Mouse (Mus musculus) cerebellum, adult (tissue): ENCODE results near the gene Acot5.
"Not testable (repeated sequence)": the region's sequence is repeated elsewhere in the genome, so short reads cannot be mapped to it uniquely, and the experiment has no call there.

Source experiments
- ATAC-seq: cut with Nextera tagmentation; 2 replicates; pipeline ENCODE4 v1.9.2; 2017; ENCODE audit warnings: mild to moderate bottlenecking, moderate library complexity, mixed read lengths; ENCODE audit not compliant: insufficient number of reproducible peaks, low FRiP score, low TSS enrichment

Gene Acot5

DNA sequence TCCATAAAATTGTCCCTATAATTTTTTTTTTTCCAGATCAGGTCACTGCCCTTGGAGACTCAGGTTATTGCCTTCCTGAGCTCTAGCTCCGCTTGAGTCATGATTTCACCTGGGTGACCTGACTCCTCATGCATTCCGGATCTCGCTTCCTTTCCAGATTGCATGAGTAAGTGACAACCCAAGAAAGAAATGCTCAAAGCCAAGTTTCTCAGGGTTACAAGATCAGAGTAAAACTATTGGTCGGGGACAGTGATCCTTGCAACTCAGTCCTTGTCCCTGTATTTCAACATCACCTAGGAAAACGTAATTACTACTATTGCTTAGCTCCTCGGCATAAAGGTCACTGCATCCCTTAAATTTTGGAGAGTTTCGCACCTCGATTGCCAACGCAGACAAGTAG is at the start of gene Acot5:
Gene Acot5 (plus strand): TSS at position 340 of the 400 bp plus-strand sequence.
- no peak for ATAC-seq

DNA sequence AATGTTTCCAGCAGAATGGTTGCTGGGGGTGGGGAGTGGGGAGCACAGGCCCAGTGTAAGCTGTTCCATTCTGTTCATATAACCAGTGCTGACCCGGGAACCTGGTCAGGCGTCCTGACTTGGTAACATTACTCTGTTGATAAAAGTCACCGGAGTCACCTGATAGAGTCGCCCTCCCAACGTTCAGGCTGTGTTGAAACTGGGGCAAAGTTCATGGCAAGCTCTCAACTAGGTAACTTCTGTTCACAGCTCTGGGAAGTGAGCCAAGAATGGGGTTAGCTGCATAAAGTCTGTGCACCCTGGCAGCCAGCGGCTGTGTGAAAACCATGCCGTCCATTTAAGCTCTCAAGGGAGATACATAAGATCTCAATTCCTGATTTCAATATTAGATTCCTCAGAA is 48.6 kb upstream of the Acot5 start:
- ATAC-seq: not testable (repeated sequence)

DNA sequence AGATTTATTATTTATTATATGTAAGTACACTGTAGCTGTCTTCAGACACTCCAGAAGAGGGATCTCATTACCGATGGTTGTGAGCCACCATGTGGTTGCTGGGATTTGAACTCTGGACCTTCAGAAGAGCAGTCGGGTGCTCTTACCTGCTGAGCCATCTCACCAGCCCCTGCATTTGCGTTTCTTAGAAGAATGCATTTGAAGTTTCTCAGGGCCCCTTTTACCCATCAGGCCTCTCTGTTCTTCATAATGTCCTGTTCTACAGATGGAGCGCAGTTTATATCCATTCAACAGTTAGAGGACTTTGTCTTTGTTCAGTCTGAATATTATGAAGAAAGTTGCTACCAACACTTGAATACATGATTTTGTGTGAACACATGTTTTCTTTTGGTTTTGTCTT is 46.9 kb upstream of the Acot5 start:
- not testable (repeated sequence) for ATAC-seq

DNA sequence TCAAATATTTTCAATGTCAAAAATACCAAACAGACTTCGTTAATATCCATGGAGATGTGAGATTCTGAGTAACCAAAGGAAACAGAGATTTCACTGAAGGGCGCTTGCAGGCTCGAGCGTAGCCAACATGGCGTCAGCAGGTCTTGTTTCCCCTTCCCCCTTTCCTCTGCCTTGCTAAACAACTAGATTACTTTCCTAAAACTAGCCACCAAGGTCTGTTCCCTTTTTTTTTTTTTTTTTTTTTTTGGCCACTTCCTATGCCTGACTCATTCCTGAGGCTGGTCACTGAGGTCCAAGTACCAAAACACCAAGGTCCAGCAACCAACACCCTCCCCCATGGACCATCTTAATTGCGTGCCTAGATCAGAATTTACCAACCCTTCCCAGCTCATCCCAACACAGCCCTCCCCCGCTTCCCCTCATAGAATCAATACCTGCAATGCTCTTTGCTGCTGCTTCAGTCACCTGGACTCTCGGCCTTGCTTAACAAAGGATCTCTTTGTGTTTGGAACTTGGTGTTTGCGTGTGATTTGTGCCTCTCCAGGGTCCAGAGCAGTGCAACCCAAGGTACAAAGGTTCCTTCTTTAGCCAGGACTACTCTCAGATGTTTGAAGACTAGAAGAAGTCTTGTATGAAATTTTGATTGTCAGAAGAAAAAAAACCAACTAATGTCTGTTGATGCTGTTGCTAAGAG is 45.9 kb upstream of the Acot5 start:
- ATAC-seq: no peak

DNA sequence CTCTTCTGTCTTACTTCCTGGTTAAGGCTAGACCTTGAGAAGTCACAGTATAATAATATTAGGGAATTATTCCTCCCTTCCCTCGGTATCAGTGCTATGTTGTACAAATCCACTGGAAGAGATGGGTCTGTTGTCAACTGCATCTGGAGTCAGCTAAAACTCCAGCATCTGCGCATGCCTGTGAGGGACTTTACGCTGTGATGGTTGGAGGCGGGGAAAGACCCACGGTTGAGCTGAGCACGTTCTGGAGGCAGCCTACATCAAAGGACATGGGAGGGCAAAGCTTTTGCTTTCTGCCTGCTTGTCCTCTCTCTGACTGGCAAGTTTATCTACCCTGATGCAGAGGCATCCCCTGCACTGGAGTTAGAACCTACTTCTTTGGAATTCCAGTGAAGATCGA is 43.2 kb upstream of the Acot5 start:
- no peak for ATAC-seq

DNA sequence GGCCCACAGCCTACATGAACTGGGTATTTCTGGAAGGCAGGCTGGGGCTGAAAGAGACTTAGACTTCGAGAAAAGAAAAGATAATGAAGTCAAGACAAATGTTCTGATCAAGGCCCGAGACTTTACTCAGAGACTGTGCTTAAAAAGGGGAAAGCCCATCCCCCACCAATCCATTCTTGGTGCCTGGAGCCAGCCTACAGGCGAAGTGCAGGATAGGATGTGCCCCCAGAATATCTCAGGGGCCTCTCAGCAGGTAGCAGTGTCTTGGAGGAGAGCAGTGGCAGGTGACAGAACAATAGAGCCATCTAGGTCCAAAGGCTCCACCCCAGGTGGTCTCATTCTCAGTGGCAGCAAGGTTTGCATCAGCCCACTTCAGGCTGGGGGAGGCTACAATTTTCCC is 40.8 kb upstream of the Acot5 start:
- not testable (repeated sequence) for ATAC-seq

DNA sequence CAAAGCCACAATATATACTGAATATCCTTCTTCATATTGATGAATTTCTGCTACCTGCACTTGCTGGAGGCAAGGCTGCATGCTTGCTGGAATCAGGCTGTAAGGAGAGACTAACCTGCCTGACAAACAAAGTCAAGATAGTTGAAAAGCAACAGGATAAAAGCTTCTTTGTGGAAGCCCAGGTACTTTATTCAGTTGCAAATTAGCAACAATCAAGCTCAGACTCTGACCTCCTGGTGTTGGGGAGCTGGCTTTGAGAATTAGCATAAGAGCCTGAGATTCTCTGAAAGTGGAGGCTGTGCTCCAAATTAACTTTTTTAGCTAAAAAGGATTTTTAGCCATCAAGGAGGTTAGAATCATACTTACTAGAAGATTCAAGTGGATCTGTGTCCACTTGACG is 40.1 kb upstream of the Acot5 start:
- ATAC-seq: not testable (repeated sequence)

DNA sequence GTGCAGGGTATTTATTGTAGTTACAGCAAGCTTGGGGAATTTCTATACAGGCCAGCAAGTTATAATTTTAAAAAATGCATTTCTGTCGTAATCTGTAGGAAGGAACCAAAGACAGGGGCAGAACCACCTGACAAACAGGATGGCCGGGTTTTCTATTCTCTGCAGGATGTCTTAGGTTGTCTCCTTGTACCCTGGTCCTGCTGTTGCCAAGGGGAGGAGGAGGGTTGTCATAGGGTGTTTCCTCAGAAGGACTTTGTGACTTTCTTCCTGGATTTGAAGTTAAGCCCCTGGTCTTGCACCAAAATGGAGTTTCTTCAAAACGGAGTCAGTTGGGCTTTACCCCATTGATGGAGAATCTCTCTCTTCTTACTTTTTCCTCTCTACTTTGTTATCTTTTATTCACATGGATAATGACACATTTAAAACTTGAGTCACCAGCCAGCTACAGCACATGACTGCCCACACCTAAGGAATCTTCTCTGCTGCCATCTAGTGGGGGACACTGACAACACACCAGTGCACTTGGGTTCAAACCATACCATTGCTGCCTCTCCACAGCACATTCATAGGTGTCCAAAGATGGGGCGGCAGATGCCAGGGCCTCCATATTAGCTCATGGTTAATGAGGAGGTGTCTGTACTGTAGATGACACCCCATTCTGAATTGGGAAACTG is 38.3 kb upstream of the Acot5 start:
- peak; percentile 80; the same call in 1 of the 2 replicates for ATAC-seq

DNA sequence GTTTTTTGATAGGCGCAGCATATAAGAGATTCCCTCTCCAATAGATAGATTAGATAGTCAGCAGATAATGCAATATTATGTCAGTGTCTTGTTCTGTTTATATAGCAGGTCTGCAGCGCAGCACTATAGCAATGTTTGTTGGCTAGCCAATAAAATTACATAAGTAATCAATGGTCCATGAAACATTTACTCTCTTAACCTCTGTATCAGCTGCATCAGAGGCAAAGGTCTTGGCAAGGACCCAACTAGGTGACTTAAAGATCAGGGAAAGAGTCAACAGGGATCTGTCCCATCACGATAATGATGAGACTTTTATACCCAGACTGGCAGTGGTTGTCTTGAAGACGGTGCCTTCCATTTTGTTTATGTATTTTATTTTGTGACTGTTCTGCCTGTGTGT is 36.3 kb upstream of the Acot5 start:
- no peak for ATAC-seq

DNA sequence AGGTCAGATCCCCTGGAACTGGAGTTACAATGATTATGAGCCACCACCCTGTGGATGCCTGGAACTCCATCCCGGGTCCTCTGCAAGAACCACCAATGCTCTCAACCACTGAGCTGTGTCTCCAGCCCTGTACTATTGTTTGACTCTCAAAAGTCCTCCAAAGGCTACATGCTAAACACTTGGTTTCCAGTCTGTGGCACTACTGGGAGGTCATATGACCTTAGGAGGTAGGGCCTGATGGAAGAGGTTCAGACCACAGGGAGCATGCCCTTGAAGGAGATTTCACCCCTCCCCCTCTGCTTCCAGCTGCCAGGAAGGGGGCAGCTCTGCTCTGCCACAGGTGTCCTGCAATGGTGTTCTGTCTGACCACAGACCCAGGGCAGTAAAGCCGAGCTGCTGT is 35.8 kb upstream of the Acot5 start:
- not testable (repeated sequence) for ATAC-seq

DNA sequence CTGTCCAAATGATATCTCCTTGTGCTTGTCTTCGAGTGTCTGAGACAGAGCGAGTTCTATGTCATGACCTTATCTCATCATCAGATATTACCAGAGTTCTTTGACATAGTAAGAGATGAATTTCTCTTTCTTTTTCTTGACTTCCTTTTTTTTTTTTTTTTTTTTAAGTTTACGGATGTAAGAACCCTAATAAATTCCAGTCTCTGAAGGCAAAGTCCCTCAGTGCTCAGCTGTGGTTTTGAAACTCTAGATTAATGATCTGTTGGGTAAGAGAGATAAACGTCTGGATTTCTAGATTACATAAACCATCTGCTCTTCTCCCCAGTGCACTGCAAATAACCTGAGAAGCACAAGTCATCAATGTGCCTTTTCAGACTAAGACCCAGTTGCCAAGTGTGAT is 35.0 kb upstream of the Acot5 start:
- ATAC-seq: no peak

DNA sequence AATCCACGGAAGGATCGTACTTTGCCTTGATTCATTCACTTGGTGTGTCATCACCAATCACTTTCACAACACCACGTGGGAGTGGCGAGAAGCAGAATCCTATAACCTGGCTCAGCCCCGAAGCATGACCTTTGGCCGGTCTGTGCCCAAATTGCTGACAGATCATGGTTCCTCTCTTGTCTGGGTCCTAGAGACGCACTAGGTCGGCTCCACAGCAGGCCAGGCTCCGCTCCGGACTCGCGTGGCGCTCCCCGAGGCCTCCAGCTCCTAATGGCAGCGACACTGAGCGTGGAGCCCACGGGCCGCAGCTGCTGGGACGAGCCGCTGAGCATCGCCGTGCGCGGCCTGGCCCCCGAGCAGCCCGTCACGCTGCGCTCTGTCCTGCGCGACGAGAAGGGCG is 30.9 kb upstream of the Acot5 start, which contains the start of gene Acot4:
Gene Acot4 (plus strand): TSS at position 139 of the 400 bp plus-strand sequence.
- 0 out of 2 replicates have a peak, but pooled peaks have one; percentile 45 for ATAC-seq

DNA sequence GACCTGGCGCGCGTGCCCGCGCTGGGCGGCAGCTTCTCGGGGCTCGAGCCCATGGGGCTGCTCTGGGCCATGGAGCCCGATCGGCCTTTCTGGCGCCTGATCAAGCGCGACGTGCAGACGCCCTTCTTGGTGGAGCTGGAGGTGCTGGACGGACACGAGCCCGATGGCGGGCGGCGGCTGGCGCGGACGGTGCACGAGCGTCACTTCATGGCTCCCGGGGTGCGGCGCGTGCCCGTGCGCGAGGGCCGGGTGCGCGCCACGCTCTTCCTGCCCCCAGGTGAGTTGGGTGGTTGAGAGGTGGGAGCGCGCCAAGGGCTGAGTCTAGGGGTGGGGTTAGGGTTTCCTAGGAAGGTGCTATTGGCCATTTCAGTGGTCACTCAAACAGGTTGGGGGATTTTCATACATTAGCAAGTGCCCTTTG is 30.4 kb upstream of the Acot5 start, which contains the start of gene Gm49366:
Gene Gm49366 (plus strand): TSS at position 245 of the 421 bp plus-strand sequence.
- peak; percentile 52; the same call in 1 of the 2 replicates for ATAC-seq

DNA sequence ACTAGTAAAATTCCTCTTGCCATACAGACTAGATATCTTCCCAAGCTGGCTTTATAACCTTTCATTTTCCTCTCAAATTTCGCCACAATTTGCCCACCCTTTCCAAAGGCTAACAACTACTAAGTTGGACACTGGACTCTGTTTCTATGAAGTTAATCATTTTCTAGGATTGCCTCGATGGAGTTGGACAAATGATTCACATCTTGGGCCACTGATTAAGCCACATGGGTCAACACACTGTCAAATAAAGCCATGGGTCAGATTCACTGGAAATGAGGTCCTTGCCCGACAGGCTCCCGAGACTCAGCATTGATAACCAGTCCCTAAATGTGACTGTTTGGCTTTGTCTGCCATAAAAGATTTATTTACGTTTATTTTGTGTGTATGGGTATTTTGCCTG is 26.9 kb upstream of the Acot5 start:
- no peak for ATAC-seq

DNA sequence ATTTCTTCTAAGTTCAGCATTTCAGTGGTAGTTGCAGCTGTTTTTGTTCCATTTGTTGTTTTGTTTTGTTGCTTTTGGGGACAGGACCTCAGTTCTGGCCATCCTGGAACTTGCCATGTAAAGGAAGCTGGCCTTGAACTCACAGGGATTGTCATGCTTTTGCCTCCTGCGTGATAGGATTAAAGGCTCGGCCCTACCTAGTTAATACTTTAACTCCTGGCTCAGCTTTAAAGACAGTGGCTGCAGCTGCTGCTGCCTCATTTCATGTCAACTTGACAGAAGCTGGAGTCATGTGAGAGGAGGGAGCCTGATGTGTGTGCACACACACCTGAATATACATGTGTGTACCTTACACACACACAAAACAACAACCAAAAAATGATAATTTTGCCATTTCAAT is 25.1 kb upstream of the Acot5 start:
- no peak for ATAC-seq

DNA sequence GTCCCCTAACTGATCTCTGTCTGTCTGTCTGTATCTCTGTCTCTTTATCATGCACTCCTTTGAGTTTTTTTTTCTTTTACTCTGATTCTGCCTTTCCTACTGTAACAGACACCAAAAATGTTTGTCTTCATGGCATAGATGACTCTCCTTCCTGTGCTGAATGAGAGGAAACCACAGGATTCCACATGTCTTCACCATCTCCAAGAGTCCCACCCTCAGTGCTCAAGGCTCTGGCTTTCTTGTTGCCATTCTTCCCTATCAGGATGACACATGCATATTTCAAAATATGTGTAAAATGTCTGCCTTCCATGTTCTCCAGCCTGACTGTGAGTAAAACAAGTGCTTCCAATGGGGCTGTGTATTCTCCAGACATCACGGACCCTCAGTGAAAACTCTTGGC is 22.2 kb upstream of the Acot5 start:
- ATAC-seq: no peak

DNA sequence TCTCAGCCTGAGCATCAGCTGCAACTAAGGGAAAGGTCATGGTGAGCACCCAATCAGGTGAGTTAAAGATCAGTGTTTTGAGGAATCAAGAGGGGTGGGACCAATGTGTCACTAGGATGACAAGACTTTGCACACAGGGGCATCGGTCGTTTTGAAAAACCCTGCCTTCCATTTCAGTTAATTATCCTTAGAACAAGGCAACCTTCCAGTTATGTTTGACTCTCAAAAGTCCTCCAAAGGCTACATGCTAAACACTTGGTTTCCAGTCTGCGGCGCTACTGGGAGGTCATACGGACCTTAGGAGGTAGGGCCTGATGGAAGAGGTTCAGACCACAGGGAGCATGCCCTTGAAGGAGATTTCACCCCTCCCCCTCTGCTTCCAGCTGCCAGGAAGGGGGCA is 18.4 kb upstream of the Acot5 start:
- not testable (repeated sequence) for ATAC-seq

DNA sequence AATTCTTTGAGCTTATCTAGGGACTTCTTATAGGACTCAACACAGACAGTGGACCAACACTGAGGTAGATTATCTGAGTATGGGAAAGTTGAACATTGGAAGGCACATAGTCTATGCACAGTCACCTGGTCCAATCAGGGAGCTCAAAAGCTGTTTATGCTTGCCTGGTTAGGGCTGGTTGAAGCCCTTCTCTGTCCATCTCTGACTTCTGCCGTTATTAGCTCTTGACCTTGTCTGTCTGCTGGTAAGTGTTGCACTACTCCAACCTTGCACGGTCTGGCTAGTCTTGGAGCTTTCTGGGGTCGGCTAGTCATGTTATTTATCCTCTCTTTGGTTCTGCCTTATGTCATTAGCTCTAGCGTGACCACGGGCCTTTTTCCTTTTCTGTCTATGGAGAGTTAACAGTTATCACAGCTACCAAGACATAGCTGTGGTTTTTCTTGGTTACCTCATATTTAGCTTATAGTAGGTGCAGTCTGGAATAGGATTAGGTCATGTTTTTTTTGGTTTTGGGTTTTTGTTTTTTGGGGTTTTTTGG is 17.1 kb upstream of the Acot5 start, which contains the start of gene Acot3:
Gene Acot3 (plus strand): TSS at position 208 of the 538 bp plus-strand sequence.
- ATAC-seq: no peak

DNA sequence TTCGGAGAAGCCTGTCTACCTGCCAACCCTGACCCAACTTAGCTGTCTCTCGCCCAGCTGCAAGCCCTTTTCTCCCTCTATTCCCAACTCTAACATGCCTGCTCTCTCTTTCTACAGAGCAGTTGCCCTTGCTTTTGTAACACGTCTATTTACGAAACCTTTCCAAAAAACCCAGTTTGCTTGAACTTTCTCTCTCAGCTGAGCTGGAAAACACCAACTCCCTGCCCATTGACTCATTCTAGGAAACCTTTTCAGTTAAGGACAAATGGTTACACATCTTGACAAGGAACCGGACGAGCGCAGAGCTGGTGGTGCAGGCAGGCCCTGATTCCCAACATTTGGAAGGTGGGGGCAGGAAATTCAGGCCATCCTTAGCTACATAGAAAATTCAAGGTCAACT is 16.5 kb upstream of the Acot5 start:
- ATAC-seq: no peak

DNA sequence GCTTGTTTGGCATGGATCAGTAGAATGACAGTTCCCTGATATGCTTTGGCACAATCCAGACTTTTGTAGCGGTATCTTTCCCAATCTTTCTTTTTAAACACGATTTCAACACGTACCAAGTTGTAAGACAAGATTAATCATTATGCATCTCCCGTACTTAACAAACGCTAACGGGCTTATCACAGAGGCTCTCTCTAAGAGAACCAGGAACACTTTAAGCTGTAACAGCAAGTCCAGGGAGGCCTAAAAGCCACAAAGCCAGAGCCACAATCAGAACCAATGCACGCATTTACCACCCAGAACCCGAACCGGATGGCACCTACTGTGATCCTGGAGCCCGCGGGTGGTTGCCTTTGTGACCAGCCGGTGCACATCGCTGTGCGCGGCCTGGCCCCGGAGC is 16.0 kb upstream of the Acot5 start:
- ATAC-seq: peak; percentile 36; the same call in 1 of the 2 replicates

DNA sequence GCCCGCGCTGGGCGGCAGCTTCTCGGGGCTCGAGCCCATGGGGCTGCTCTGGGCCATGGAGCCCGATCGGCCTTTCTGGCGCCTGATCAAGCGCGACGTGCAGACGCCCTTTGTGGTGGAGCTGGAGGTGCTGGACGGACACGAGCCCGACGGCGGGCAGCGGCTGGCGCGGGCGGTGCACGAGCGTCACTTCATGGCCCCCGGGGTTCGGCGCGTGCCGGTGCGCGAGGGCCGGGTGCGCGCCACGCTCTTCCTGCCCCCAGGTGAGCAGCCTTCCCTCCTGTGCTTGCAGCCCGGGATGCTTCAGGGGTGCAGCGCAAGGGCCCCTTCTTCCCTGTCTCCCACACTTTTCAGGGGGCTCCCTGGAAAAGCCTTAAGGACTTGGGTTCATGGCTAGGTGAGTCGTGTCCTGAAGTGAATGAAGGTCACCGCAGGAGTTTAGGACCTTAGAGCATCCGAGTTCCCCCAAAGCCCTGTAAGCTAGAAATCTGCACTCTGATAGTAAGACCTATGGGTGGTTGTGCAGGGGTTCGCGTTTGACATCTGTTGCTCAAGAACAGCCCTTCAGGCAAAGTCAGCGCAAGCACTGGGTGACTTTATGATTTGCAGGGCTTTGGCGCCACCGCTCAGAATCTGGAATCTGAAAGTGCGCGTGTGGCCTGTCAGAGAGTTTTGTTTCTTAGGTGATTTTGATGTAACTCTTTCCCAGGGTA is 15.3 kb upstream of the Acot5 start:
- no peak for ATAC-seq
